Mouse (Mus musculus): ENCODE data around the gene Zgrf1. TPM values are rescaled to one million over a fixed set of nuclear protein-coding genes. Genes with fewer than 3 reads are reported as not detected.

Gene Zgrf1
- polyA plus RNA-seq, 1 experiment from 2014 or later: 4.5 TPM

GRCm38 (mm10) chr3:127529824-127530223 lies 23.5 kb upstream of the Zgrf1 start:
- WGBS: 81% methylated on average over 4 of the region's 4 CpGs

GRCm38 (mm10) chr3:127530293-127530692 lies 23.0 kb upstream of the Zgrf1 start:
- Histone ChIP-seq H3K27ac (replicated peaks) (no peak overlapping the region), H3K9me3 (no peaks in the 10 kb centered on the region), H3K4me3 (no peak overlapping the region), H3K27me3 (no peaks in the 10 kb centered on the region), H3K9ac (no peak overlapping the region), H3K4me1 (replicated peaks) (peaks cover 4% of the 10 kb centered on the region; the same call in 1 of the 2 replicates), H3K4me2 (no peak overlapping the region), H3K36me3 (no peaks in the 10 kb centered on the region)
- ATAC-seq (ENCODE audit: low read depth): no peak
- WGBS: 8% methylated on average over 4 of the region's 4 CpGs

More at GRCm38 (mm10) chr3:127529824-127530223, 23.5 kb upstream of the Zgrf1 start:
- no peak overlapping the region for H3K4me3 ChIP-seq
- no peak overlapping the region for H3K27ac ChIP-seq (replicated peaks)
- ATAC-seq (ENCODE audit: low read depth): no peak
- no peaks in the 10 kb centered on the region for H3K27me3 ChIP-seq
- H3K9ac ChIP-seq: no peak overlapping the region
- H3K4me1 ChIP-seq (replicated peaks): peaks cover 4% of the 10 kb centered on the region; the same call in 1 of the 2 replicates
- no peak overlapping the region for H3K4me2 ChIP-seq
- no peaks in the 10 kb centered on the region for H3K36me3 ChIP-seq
- no peaks in the 10 kb centered on the region for H3K9me3 ChIP-seq

- H3K27me3 ChIP-seq: no peaks in the 10 kb centered on the region
- peaks cover 32% of the 10 kb centered on the region for H3K36me3 ChIP-seq
- H3K27ac ChIP-seq (replicated peaks): no peak overlapping the region
- no peak overlapping the region for H3K4me3 ChIP-seq
- no peak overlapping the region for H3K9ac ChIP-seq
- H3K4me1 ChIP-seq (replicated peaks): no peaks in the 10 kb centered on the region
- H3K4me2 ChIP-seq: no peak overlapping the region
- WGBS: 84% methylated on average over 6 of the region's 6 CpGs
- ATAC-seq (ENCODE audit: low read depth): no peak
- H3K9me3 ChIP-seq: no peaks in the 10 kb centered on the region
Measured at GRCm38 (mm10) chr3:127539193-127539592, 14.1 kb upstream of the Zgrf1 start.

GRCm38 (mm10) chr3:127543976-127544375 lies 9.3 kb upstream of the Zgrf1 start:
- no peaks in the 10 kb centered on the region for H3K9me3 ChIP-seq
- no peak overlapping the region for H3K4me2 ChIP-seq
- ATAC-seq (ENCODE audit: low read depth): no peak
- no peak overlapping the region for H3K4me3 ChIP-seq
- H3K27ac ChIP-seq (replicated peaks): no peak overlapping the region
- H3K27me3 ChIP-seq: no peaks in the 10 kb centered on the region
- H3K9ac ChIP-seq: no peak overlapping the region
- H3K36me3 ChIP-seq: peaks cover 48% of the 10 kb centered on the region
- no peaks in the 10 kb centered on the region for H3K4me1 ChIP-seq (replicated peaks)
- 80% methylated on average over 4 of the region's 4 CpGs for WGBS

- Histone ChIP-seq H3K9me3 (no peaks in the 10 kb centered on the region), H3K27me3 (no peaks in the 10 kb centered on the region), H3K4me2 (no peak overlapping the region), H3K36me3 (peaks cover 48% of the 10 kb centered on the region), H3K27ac (replicated peaks) (no peak overlapping the region), H3K4me1 (replicated peaks) (no peaks in the 10 kb centered on the region), H3K9ac (no peak overlapping the region), H3K4me3 (no peak overlapping the region)
- WGBS: 30% methylated on average over 5 of the region's 5 CpGs
- no peak for ATAC-seq (ENCODE audit: low read depth)
Measured at GRCm38 (mm10) chr3:127544610-127545121, 8.6 kb upstream of the Zgrf1 start.

- Histone ChIP-seq H3K9ac (no peak overlapping the region), H3K9me3 (no peaks in the 10 kb centered on the region), H3K4me3 (no peak overlapping the region), H3K4me2 (no peak overlapping the region), H3K4me1 (replicated peaks) (peaks cover 8% of the 10 kb centered on the region; the same call in 1 of the 2 replicates), H3K36me3 (peaks cover 35% of the 10 kb centered on the region), H3K27me3 (no peaks in the 10 kb centered on the region), H3K27ac (replicated peaks) (no peak overlapping the region)
- no peak for ATAC-seq (ENCODE audit: low read depth)
- WGBS: 29% methylated on average over 5 of the region's 5 CpGs
Measured at GRCm38 (mm10) chr3:127547882-127548281, 5.4 kb upstream of the Zgrf1 start.

GRCm38 (mm10) chr3:127552434-127552972 lies 786 bp upstream of the Zgrf1 start:
- Histone ChIP-seq H3K27me3 (no peaks in the 10 kb centered on the region), H3K4me2 (peak overlapping the region; percentile 63), H3K4me3 (peak overlapping the region; percentile 56), H3K9me3 (no peaks in the 10 kb centered on the region), H3K36me3 (0 out of 2 replicates have a peak, but pooled peaks cover 4% of the 10 kb centered on the region), H3K9ac (peak overlapping the region; percentile 77), H3K27ac (replicated peaks) (peak overlapping the region; percentile 95), H3K4me1 (replicated peaks) (peaks cover 16% of the 10 kb centered on the region)
- ATAC-seq (ENCODE audit: low read depth): no peak
- WGBS: 11% methylated on average over 10 of the region's 13 CpGs

- 0 out of 2 replicates have a peak, but pooled peaks cover 4% of the 10 kb centered on the region for H3K36me3 ChIP-seq
- peak overlapping the region; percentile 56 for H3K4me3 ChIP-seq
- H3K9ac ChIP-seq: peak overlapping the region; percentile 58
- H3K9me3 ChIP-seq: no peaks in the 10 kb centered on the region
- no peak overlapping the region for H3K27ac ChIP-seq (replicated peaks)
- ATAC-seq (ENCODE audit: low read depth): no peak; the same call in 1 of the 2 replicates
- H3K27me3 ChIP-seq: no peaks in the 10 kb centered on the region
- WGBS: 4% methylated on average over 4 of the region's 4 CpGs
- H3K4me2 ChIP-seq: peak overlapping the region; percentile 68
- peaks cover 16% of the 10 kb centered on the region for H3K4me1 ChIP-seq (replicated peaks)
Measured at GRCm38 (mm10) chr3:127553720-127554043, 393 bp downstream of the Zgrf1 start.

- no peak for ATAC-seq (ENCODE audit: low read depth)
- 68% methylated on average over 5 of the region's 5 CpGs for WGBS
- no peak overlapping the region for H3K9ac ChIP-seq
- peak overlapping the region; percentile 68; the same call in 1 of the 2 replicates for H3K4me2 ChIP-seq
- no peak overlapping the region for H3K4me3 ChIP-seq
- H3K9me3 ChIP-seq: no peaks in the 10 kb centered on the region
- H3K27ac ChIP-seq (replicated peaks): no peak overlapping the region
- H3K27me3 ChIP-seq: no peaks in the 10 kb centered on the region
- peaks cover 16% of the 10 kb centered on the region for H3K4me1 ChIP-seq (replicated peaks)
- 0 out of 2 replicates have a peak, but pooled peaks cover 4% of the 10 kb centered on the region for H3K36me3 ChIP-seq
Measured at GRCm38 (mm10) chr3:127554723-127555122, 1.4 kb downstream of the Zgrf1 start.

GRCm38 (mm10) chr3:127558201-127558600 lies 4.9 kb downstream of the Zgrf1 start:
- H3K36me3 ChIP-seq: peaks cover 20% of the 10 kb centered on the region
- H3K9me3 ChIP-seq: no peaks in the 10 kb centered on the region
- no peak overlapping the region for H3K4me3 ChIP-seq
- no peak for ATAC-seq (ENCODE audit: low read depth)
- peaks cover 7% of the 10 kb centered on the region for H3K4me1 ChIP-seq (replicated peaks)
- no peak overlapping the region for H3K27ac ChIP-seq (replicated peaks)
- no peak overlapping the region for H3K9ac ChIP-seq
- no peak overlapping the region for H3K4me2 ChIP-seq
- H3K27me3 ChIP-seq: no peaks in the 10 kb centered on the region

GRCm38 (mm10) chr3:127562974-127563373 lies 9.7 kb downstream of the Zgrf1 start:
- Histone ChIP-seq H3K4me3 (no peak overlapping the region), H3K4me1 (replicated peaks) (no peaks in the 10 kb centered on the region), H3K9ac (no peak overlapping the region), H3K4me2 (no peak overlapping the region), H3K9me3 (no peaks in the 10 kb centered on the region), H3K27ac (replicated peaks) (no peak overlapping the region), H3K36me3 (peaks cover 16% of the 10 kb centered on the region), H3K27me3 (no peaks in the 10 kb centered on the region)
- no peak for ATAC-seq (ENCODE audit: low read depth)
- WGBS: 94% methylated on average over 4 of the region's 4 CpGs

GRCm38 (mm10) chr3:127565129-127565528 lies 11.8 kb downstream of the Zgrf1 start:
- WGBS: 77% methylated on average over 3 of the region's 3 CpGs
- no peaks in the 10 kb centered on the region for H3K4me1 ChIP-seq (replicated peaks)
- no peak for ATAC-seq (ENCODE audit: low read depth)
- H3K4me3 ChIP-seq: no peak overlapping the region
- H3K36me3 ChIP-seq: peaks cover 16% of the 10 kb centered on the region
- no peak overlapping the region for H3K9ac ChIP-seq
- H3K27ac ChIP-seq (replicated peaks): no peak overlapping the region
- H3K27me3 ChIP-seq: no peaks in the 10 kb centered on the region
- H3K4me2 ChIP-seq: no peak overlapping the region
- no peaks in the 10 kb centered on the region for H3K9me3 ChIP-seq

- H3K27ac ChIP-seq (replicated peaks): no peak overlapping the region
- no peak overlapping the region for H3K9ac ChIP-seq
- no peak overlapping the region for H3K4me2 ChIP-seq
- H3K27me3 ChIP-seq: no peaks in the 10 kb centered on the region
- H3K36me3 ChIP-seq: no peaks in the 10 kb centered on the region
- no peak for ATAC-seq (ENCODE audit: low read depth)
- H3K4me3 ChIP-seq: no peak overlapping the region
- 66% methylated on average over 4 of the region's 4 CpGs for WGBS
- H3K9me3 ChIP-seq: no peaks in the 10 kb centered on the region
- H3K4me1 ChIP-seq (replicated peaks): no peaks in the 10 kb centered on the region
Measured at GRCm38 (mm10) chr3:127572557-127572956, 19.3 kb downstream of the Zgrf1 start.
